Mouse (Mus musculus): Measurements from ENCODE around the gene Gabbr1. TPM values are rescaled to one million over a fixed set of nuclear protein-coding genes. Genes with fewer than 3 reads are reported as not detected.
"Not testable (repeated sequence)": the region's sequence is repeated elsewhere in the genome, so short reads cannot be mapped to it uniquely, and the experiment has no call there.

The Gabbr1 gene
- polyA plus RNA-seq, 1 experiment from 2014 or later: 90.1 TPM

DNA sequence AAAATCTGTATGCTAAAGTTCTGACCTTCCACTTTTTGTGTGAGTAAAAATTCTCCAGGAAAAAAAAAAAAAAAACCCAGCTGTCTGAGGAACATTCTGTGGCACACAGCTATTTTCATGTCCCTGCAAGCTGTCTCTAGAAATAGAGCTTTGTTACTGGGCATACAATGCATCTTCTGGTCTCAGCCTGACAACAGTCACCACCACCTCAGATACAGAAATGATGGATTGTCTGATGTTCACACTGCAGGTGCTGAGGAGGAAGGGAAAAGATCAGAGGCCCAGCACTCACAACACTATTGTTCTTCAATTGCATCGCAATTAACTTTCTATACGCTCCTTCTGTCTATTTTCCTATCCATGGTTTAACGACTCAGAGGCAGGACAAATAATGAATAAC lies 27.4 kb upstream of the Gabbr1 start:
- 0 out of 2 replicates have a peak, but pooled peaks cover 2% of the 10 kb centered on the region for H3K36me3 ChIP-seq
- no peak overlapping the region for H3K4me2 ChIP-seq
- no peak overlapping the region for H3K27ac ChIP-seq (replicated peaks)
- no peaks in the 10 kb centered on the region for H3K27me3 ChIP-seq (replicated peaks)
- no peak overlapping the region for H3K9ac ChIP-seq (replicated peaks)
- H3K4me3 ChIP-seq (replicated peaks): no peak overlapping the region
- no peaks in the 10 kb centered on the region for H3K4me1 ChIP-seq
- no peaks in the 10 kb centered on the region for H3K9me3 ChIP-seq (replicated peaks)
- WGBS: 48% methylated on average over 3 of the region's 3 CpGs
- ATAC-seq (ENCODE audit: low FRiP score): no peak

- 98% methylated on average over 5 of the region's 5 CpGs for WGBS
- not testable (repeated sequence) for H3K36me3 ChIP-seq; H3K27me3 ChIP-seq (replicated peaks); H3K27ac ChIP-seq (replicated peaks); H3K4me1 ChIP-seq; ATAC-seq (ENCODE audit: low FRiP score); H3K4me2 ChIP-seq; H3K4me3 ChIP-seq (replicated peaks); H3K9me3 ChIP-seq (replicated peaks); H3K9ac ChIP-seq (replicated peaks)
Observed at GRCm38 (mm10) chr17:37019242-37019641, 26.5 kb upstream of the Gabbr1 start.

- H3K27me3 ChIP-seq (replicated peaks): no peaks in the 10 kb centered on the region
- H3K36me3 ChIP-seq: no peaks in the 10 kb centered on the region
- H3K9me3 ChIP-seq (replicated peaks): no peaks in the 10 kb centered on the region
- H3K4me2 ChIP-seq: no peak within 1 kb of the TSS
- no peak within 1 kb of the TSS for H3K9ac ChIP-seq (replicated peaks)
- no peak for ATAC-seq (ENCODE audit: low FRiP score)
- 77% methylated on average over 9 of the region's 9 CpGs for WGBS
- no peak within 1 kb of the TSS for H3K4me3 ChIP-seq (replicated peaks)
- no peak within 1 kb of the TSS for H3K27ac ChIP-seq (replicated peaks)
- H3K4me1 ChIP-seq: peaks cover 4% of the 10 kb centered on the region; the same call in 1 of the 2 replicates
Observed at GRCm38 (mm10) chr17:37022628-37023576, 22.9 kb upstream of the Gabbr1 start, which contains the start of gene Mog. Mog (minus strand) TSS chr17:37023398.

GRCm38 (mm10) chr17:37026425-37026824 lies 19.3 kb upstream of the Gabbr1 start:
- H3K9ac ChIP-seq (replicated peaks): no peak overlapping the region
- no peak overlapping the region for H3K4me2 ChIP-seq
- H3K4me3 ChIP-seq (replicated peaks): no peak overlapping the region
- H3K27ac ChIP-seq (replicated peaks): no peak overlapping the region
- no peaks in the 10 kb centered on the region for H3K27me3 ChIP-seq (replicated peaks)
- no peak for ATAC-seq (ENCODE audit: low FRiP score)
- H3K36me3 ChIP-seq: no peaks in the 10 kb centered on the region
- H3K4me1 ChIP-seq: peaks cover 12% of the 10 kb centered on the region
- WGBS: 74% methylated on average over 2 of the region's 2 CpGs
- H3K9me3 ChIP-seq (replicated peaks): no peaks in the 10 kb centered on the region

DNA sequence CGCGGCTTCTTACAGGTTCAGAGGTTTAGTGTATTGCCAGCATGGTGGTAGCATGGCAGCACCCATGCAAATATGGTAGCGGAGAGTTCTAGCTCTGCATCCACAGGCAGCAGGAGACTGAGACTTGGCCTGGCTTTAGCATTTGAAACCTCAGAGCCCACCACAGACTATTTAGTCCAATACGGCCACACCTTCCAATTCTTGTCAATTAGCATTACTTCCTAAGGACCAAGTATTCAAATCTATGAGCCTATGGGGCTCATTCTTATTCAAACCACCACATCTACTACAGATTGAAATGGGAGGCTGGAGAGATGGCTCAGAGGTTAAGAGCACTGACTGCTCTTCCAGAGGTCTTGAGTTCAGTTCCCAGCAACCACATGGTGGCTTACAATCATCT lies 18.3 kb upstream of the Gabbr1 start:
- H3K27ac ChIP-seq (replicated peaks): peak overlapping the region; percentile 98
- no peak for ATAC-seq (ENCODE audit: low FRiP score)
- H3K9ac ChIP-seq (replicated peaks): no peak overlapping the region
- no peak overlapping the region for H3K4me3 ChIP-seq (replicated peaks)
- 95% methylated on average over 4 of the region's 4 CpGs for WGBS
- no peaks in the 10 kb centered on the region for H3K9me3 ChIP-seq (replicated peaks)
- peaks cover 12% of the 10 kb centered on the region for H3K4me1 ChIP-seq
- no peaks in the 10 kb centered on the region for H3K36me3 ChIP-seq
- no peak overlapping the region for H3K4me2 ChIP-seq
- H3K27me3 ChIP-seq (replicated peaks): no peaks in the 10 kb centered on the region

DNA sequence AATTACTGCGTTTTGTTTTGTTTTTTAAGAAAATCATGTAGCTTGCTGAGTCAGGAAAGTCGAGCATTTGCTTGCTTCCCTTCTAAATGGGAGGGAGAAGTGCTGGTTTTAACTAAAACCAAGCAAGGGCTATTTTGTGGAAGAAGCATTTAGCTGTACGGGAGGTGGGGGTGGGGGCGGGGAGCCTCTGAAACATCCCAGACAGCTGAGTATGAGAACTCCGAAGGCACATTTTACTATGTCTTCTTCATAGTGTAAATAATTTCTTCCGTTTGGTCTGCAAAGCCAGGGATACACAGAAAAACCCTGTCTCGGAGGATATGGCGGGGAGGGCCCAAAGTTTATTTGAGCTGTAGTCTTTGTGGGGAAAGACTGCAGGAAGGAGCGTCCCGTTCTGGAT lies 17.6 kb upstream of the Gabbr1 start:
- H3K9ac ChIP-seq (replicated peaks): no peak overlapping the region; the same call in 1 of the 2 replicates
- H3K4me3 ChIP-seq (replicated peaks): peak overlapping the region; percentile 48
- no peaks in the 10 kb centered on the region for H3K36me3 ChIP-seq
- H3K4me2 ChIP-seq: peak overlapping the region; percentile 58
- peak; percentile 49 for ATAC-seq (ENCODE audit: low FRiP score)
- H3K27ac ChIP-seq (replicated peaks): peak overlapping the region; percentile 98
- H3K9me3 ChIP-seq (replicated peaks): no peaks in the 10 kb centered on the region
- WGBS: 5% methylated on average over 10 of the region's 10 CpGs
- peaks cover 12% of the 10 kb centered on the region for H3K4me1 ChIP-seq
- H3K27me3 ChIP-seq (replicated peaks): no peaks in the 10 kb centered on the region

DNA sequence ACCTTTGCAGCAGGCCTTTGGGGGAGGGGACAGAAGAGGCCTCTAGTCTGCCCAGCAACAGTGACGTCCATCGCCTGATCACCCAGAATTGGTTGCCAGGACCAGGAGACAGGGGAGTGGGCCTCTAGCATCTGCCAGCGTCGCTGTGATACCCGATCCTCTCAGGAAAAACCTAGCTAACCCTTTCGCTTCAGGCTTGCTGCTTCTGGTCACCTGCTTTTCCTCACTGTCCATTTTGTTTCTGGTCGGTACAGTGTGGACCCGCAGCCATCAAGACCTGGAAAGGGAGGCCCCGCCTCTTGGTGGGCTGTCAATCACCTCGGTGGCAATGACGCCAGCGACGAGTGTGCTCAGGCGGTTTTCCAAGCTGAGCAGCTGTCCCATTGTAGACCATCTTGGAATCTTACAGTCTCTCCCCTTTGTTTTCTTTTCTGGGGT lies 17.1 kb upstream of the Gabbr1 start:
- peak overlapping the region; percentile 48 for H3K4me3 ChIP-seq (replicated peaks)
- peak overlapping the region; percentile 53 for H3K9ac ChIP-seq (replicated peaks)
- H3K27me3 ChIP-seq (replicated peaks): no peaks in the 10 kb centered on the region
- no peaks in the 10 kb centered on the region for H3K9me3 ChIP-seq (replicated peaks)
- peaks cover 12% of the 10 kb centered on the region for H3K4me1 ChIP-seq
- under 1% methylated on average over 14 of the region's 14 CpGs for WGBS
- peak overlapping the region; percentile 98 for H3K27ac ChIP-seq (replicated peaks)
- H3K4me2 ChIP-seq: peak overlapping the region; percentile 58
- no peaks in the 10 kb centered on the region for H3K36me3 ChIP-seq
- peak; percentile 99 for ATAC-seq (ENCODE audit: low FRiP score)

DNA sequence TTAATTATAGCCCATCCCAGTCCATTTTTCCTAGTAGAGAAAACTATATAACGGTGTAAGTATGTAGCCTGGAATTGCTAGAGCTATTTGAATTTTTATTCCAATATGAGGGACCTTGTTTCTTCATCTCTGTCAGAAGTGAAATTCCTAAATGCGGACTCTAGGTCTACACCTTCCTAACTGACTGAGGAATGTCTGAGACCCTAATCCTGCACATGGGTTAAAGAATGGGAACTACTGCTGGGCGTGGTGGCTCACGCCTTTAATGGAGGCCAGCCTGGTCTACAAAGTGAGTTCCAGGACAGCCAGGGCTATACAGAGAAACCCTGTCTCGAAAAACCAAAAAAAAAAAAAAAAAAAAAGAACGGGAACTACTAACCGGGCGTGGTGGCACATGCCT lies 16.6 kb upstream of the Gabbr1 start:
- Histone ChIP-seq H3K9ac (replicated peaks) (peak overlapping the region; percentile 53; the same call in 1 of the 2 replicates), H3K27ac (replicated peaks) (peak overlapping the region; percentile 98), H3K4me1 (peaks cover 12% of the 10 kb centered on the region), H3K4me2 (peak overlapping the region; percentile 58), H3K9me3 (replicated peaks) (no peaks in the 10 kb centered on the region), H3K4me3 (replicated peaks) (peak overlapping the region; percentile 48), H3K27me3 (replicated peaks) (no peaks in the 10 kb centered on the region), H3K36me3 (no peaks in the 10 kb centered on the region)
- WGBS: 68% methylated on average over 8 of the region's 8 CpGs
- ATAC-seq (ENCODE audit: low FRiP score): peak; percentile 18

- Histone ChIP-seq H3K36me3 (no peaks in the 10 kb centered on the region), H3K4me1 (no peaks in the 10 kb centered on the region), H3K4me2 (no peak overlapping the region), H3K9ac (replicated peaks) (no peak overlapping the region), H3K4me3 (replicated peaks) (no peak overlapping the region), H3K9me3 (replicated peaks) (no peaks in the 10 kb centered on the region), H3K27ac (replicated peaks) (no peak overlapping the region), H3K27me3 (replicated peaks) (no peaks in the 10 kb centered on the region)
- 80% methylated on average over 2 of the region's 2 CpGs for WGBS
- no peak for ATAC-seq (ENCODE audit: low FRiP score)
Observed at GRCm38 (mm10) chr17:37039127-37039894, 6.5 kb upstream of the Gabbr1 start.

- H3K4me1 ChIP-seq: peaks cover 33% of the 10 kb centered on the region
- H3K27ac ChIP-seq (replicated peaks): peak overlapping the region; percentile 97
- peak overlapping the region; percentile 90 for H3K4me3 ChIP-seq (replicated peaks)
- no peaks in the 10 kb centered on the region for H3K36me3 ChIP-seq
- no peak for ATAC-seq (ENCODE audit: low FRiP score)
- no peaks in the 10 kb centered on the region for H3K27me3 ChIP-seq (replicated peaks)
- peak overlapping the region; percentile 84 for H3K4me2 ChIP-seq
- H3K9me3 ChIP-seq (replicated peaks): no peaks in the 10 kb centered on the region
- 73% methylated on average over 7 of the region's 7 CpGs for WGBS
- H3K9ac ChIP-seq (replicated peaks): peak overlapping the region; percentile 98
Observed at GRCm38 (mm10) chr17:37044651-37045244, 1.0 kb upstream of the Gabbr1 start.

DNA sequence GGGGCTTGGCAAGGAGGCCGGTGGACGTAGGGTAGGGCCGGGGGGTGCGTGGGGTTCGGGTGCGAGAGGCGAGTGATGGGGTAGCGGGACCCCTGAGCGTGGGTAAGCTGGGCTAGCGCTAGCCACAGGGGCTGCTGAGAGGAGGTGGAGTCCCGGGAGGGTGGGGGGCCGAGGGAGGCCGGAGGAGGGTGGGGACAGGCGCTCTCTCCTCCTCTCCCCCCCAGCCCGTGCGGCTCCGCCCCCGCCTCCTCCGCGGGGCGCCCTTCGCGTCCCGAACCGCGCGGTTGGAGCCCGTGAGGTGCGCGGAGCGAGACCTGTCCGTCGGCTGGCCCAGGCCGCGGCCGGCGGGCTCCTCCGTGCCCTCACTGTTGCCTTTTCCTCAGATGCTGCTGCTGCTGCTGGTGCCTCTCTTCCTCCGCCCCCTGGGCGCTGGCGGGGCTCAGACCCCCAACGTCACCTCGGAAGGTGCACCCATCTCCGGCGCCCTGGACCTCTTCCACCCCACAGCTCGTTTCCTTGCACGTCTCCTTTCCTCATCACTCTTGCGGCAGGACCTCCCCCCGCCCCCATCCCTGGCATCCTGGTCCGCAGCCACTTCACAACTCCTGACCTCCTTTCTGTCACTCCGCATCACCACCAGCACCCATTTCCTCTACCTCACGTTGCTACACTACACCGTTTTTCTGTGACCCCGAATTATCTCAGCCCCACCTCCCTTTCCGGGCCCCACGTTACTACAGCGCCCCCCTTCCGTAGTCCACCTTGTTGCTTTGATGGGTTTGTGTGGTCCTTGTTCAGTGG lies 746 bp downstream of the Gabbr1 start:
- Histone ChIP-seq H3K9ac (replicated peaks) (peak overlapping the region; percentile 98), H3K4me2 (peak overlapping the region; percentile 84), H3K9me3 (replicated peaks) (no peaks in the 10 kb centered on the region), H3K27me3 (replicated peaks) (no peaks in the 10 kb centered on the region), H3K4me1 (peaks cover 47% of the 10 kb centered on the region), H3K27ac (replicated peaks) (peak overlapping the region; percentile 97), H3K4me3 (replicated peaks) (peak overlapping the region; percentile 90), H3K36me3 (no peaks in the 10 kb centered on the region)
- ATAC-seq (ENCODE audit: low FRiP score): peak; percentile 67
- WGBS: 1% methylated on average over 29 of the region's 58 CpGs
